Mouse (Mus musculus) G1E-ER4 (cell line): Measurements from ENCODE around the gene Foxs1. TPM values are rescaled to one million over a fixed set of nuclear protein-coding genes. Genes with fewer than 3 reads are reported as not detected.

Experiments used
- GATA1 ChIP-seq: IDR thresholded peaks from one replicate; pipeline ENCODE4 v1.8.0; 2012; ENCODE audit warnings: low read length, inconsistent platforms
- polyA plus RNA-seq: library from polyadenylated mRNA; stranded (reverse); fragments of >175 nt; gene quantifications from 2 replicates; pipeline ENCODE4 v1.2.3, GENCODE M21; 2012

The Foxs1 gene
- polyA plus RNA-seq, 1 experiment = not detected

GRCm38 (mm10) chr2:152915453-152915852, 17.6 kb downstream of the Foxs1 start:
- no peak for TF ChIP-seq GATA1

- TF ChIP-seq GATA1 = no peak
These were observed 18.5 kb downstream of the Foxs1 start for GRCm38 (mm10) chr2:152914310-152915120.

- TF ChIP-seq GATA1 = no peak
These were observed 19.5 kb downstream of the Foxs1 start for GRCm38 (mm10) chr2:152913471-152913870.

GRCm38 (mm10) chr2:152911432-152911831, 21.6 kb downstream of the Foxs1 start:
- TF ChIP-seq GATA1 = no peak

GRCm38 (mm10) chr2:152911031-152911430, 22.0 kb downstream of the Foxs1 start, which contains the start of gene Mylk2:
Mylk2 (plus strand) TSS chr2:152911352.
- TF ChIP-seq GATA1 = no peak

- no peak for TF ChIP-seq GATA1
These were observed 23.2 kb downstream of the Foxs1 start for GRCm38 (mm10) chr2:152909848-152910247.

- TF ChIP-seq GATA1 = no peak
These were observed 25.7 kb downstream of the Foxs1 start for GRCm38 (mm10) chr2:152907114-152907943.

GRCm38 (mm10) chr2:152906274-152907037, 26.6 kb downstream of the Foxs1 start:
- no peak for TF ChIP-seq GATA1

- no peak for TF ChIP-seq GATA1
These were observed 27.8 kb downstream of the Foxs1 start for GRCm38 (mm10) chr2:152905036-152905829.

GRCm38 (mm10) chr2:152904127-152904643, 28.8 kb downstream of the Foxs1 start:
- no peak for TF ChIP-seq GATA1

GRCm38 (mm10) chr2:152903586-152903985, 29.4 kb downstream of the Foxs1 start:
- no peak for TF ChIP-seq GATA1

GRCm38 (mm10) chr2:152902658-152903057, 30.4 kb downstream of the Foxs1 start:
- TF ChIP-seq GATA1 = no peak

- TF ChIP-seq GATA1 = no peak
These were observed 31.7 kb downstream of the Foxs1 start for GRCm38 (mm10) chr2:152901296-152901695.

- TF ChIP-seq GATA1 = no peak
These were observed 34.0 kb downstream of the Foxs1 start for GRCm38 (mm10) chr2:152899011-152899410.

GRCm38 (mm10) chr2:152896926-152897325, 36.1 kb downstream of the Foxs1 start:
- TF ChIP-seq GATA1 = no peak
